Mouse (Mus musculus): ENCODE measurements around the gene Chmp5. TPM values are rescaled to one million over a fixed set of nuclear protein-coding genes. Genes with fewer than 3 reads are reported as not detected.

The Chmp5 gene
- total RNA-seq, 2 experiments from 2014 or later = 37.9 to 38.5 TPM

DNA sequence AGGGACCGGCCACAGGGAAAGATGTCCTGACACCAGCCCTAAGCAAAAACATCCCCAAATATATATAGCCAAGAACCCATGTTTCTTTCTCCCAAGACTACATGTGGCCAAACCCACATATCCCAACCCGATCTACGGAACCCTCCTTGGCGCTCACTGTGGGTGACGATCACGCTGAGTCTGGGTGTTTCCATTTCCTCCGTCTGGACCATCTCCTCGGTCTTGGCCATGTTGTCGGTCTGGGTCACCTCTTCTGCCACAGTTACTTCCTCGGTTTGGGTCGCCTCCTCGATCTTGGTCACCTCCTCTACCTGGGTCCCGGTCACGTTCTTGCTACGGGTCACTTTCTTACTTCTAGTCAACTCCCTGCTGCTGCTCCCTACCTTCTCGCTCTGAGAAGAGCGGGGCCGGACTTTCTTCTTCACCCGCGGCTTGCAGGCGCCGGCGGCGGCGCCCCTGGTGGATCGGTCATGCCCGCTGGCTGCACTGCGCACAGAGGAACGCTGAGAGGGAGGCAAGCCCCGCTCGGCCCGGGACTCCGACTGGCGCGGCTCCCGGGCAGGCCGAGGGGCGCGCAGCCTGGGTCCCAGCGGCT, 545 bp upstream of the Chmp5 start:
- no peak for DNase-seq

DNA sequence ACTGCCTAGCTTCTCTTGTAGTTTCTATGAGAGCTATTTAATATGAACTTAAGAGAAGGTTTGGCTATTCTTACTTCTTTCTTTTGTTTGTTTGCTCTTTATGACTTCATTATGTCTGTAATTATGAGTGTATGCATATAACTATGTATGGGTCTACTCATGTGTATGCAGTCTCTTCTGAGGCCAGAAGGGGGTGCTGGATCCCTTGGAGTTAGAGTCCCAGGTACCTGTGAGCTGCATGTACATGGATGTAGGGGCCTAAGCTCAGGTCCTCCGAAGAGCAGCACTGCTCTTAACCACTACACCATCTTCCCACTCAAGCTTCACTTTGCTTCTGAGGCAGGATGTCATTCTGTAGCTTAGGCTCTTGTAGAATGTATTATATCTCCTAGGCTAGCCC, 5.3 kb downstream of the Chmp5 start:
- DNase-seq = no peak

DNA sequence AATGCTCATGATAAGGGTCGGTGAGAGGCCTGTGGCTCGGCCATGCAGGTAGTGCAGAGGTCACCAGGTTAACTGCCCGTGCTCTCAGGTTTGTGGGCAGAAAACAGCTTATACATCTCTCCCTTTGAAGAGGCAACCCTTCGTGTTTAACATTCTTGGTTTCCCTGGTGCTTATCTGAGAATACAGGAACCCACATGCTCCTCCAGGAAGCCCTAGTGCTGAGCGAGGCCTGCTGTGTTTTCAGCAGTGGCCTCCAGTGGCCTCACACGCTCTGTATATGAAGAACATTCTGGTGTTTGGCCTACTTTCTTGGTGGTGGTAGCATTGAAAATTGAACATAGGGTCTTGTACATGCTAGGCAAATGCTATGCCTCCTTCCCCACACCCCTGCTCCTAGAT, 7.7 kb downstream of the Chmp5 start:
- DNase-seq = no peak

DNA sequence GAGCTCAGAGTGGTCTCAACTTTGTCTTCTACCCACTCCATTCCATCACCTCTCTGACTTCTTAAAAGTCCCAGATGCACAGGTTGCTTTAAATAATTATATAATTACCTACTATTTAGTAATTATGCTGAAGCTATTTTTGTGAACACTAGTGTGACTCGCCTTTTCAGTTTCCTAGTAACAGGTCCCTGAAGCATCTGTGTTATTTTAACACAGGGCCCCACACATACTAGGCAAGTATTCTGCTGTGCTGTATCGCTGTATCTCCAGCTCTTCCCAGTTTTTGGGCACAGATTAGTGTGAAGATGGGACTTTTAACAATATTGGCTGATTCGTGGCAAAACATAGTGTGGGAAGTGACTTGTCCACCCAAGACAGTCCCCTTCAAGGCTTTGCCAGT, 15.3 kb downstream of the Chmp5 start:
- no peak for DNase-seq

DNA sequence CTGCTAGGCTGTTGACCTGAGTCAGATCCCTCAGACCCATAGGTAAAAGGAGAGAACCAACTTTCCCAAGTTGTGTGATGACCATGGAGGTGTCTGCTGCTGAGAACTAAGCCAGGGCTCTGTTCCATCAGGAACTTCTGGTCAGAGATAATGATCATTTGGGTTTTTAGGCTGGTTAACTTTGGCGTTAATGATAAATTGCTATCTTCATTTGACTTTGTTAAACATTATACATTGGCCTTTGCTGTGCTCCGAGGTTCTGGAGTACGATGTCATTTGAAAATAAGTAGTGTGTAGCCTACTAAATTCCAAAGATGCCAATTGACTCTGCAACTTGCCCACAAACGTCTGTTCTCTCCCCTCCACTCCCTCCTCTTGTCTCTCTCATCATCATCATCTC, 21.0 kb downstream of the Chmp5 start:
- DNase-seq = no peak

DNA sequence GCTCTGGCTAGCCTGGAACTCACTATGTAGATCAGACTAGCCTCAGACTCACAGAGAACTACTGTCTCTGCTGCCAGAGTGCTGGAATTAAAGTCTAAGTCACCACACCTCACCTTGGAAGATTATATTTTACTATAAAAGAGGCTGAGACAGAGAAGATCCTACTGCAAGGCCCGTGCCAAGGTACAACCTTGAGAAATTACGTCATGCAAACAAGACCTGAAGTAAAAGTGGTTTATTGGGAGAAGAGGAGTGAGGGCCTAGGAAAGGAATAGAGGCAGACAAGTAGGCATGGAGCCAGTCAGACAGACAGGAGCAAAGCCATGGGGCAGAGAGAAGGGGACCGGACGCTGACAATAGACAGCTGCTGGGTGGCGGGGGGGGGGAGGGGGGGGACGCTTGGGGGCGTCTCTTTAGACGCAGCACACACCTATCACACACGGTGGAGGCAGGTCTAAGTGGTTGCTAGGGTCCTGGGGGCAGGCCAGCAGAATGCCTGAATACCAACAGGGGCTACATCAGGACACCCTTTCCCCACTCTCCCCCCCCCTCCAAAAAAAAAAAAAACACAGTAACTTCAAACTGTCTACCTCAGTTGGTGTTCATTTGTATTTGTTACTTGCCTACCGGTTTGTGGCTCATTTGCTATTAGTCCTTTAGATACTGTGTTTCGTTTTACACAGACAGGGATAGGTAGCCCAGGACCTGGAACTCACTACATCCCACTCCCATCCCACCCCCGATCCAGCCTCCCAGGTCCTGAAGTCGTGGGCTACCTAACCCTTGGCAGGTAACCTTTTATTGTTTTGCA, 21.8 kb downstream of the Chmp5 start:
- DNase-seq = peak; percentile 14

DNA sequence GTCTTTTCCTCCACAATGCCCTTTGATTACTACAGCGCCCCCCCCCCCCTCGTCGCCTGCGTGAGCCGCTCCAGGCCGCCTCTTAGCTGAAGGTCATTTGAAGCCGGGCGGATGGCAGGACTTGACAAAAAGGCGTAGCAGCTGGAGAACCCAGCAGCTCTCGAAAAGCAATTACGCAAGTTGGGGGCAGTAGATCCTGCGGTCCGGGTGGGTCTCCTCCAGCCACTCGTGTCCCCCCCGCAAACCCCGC, 22.3 kb downstream of the Chmp5 start:
- DNase-seq = no peak

DNA sequence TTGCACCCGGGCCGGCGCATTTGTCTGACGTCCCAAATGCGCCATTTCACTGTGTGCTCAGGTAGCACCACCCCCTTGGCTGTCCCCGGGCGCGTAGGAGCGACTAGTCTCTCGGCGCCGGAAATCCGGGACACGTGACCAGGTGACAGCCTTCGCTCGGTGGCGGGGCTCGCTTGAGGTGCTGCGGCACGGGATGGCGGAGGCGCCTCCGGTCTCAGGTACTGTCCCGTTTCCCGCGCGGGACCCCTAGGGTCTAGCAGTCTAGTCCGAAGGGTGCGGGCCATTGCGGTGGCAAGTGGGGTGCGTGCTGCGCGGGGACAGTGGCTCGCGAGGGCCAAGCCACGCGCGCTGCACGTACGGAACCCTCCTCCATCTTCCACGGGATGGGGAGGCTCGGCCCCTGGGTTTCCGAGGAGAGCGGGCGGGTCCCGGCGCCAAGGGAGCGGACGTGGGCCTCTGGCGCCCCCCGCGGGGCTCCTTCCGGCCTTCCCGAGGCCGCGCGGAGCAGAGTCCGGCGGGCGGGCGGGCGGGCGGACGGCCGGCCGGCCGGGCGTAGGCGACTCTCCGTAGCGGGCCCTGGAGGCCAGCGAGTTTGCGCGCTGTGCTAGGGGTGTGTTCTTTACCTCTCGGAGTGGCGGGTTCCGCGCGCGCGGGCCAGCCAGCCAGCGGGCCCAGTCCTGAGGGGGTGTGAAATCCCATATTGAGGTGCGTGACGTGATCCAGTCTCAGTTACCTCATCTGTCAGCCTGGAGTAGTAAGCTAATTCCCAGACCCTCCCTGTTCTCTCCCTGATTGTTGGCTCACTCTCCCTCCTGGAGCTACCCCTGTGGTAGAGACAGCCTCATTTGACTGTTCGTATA, 22.9 kb downstream of the Chmp5 start, which contains the start of gene Nfx1:
TSS of gene Nfx1 (plus strand) at position 65 of the 860 bp plus-strand sequence.
- peak; percentile 95 for DNase-seq

DNA sequence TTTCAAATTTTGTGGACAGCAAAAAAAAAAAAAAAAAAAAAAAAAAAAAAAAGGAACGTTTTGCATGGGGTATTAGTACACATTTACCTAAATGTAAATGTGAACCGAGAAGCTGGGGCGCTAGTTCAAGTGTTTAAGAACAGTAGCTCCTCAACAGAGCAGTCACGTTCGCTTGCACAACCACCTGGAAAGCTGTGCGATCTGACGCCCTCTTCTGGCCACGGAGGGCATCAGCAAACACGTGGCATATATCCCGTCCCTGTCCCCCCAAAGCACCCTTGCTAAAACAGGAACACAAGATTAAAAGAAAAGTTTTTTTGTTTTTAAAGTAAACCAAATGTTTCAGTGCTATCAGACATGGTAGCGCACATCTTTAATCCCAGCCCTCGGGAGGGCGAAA, 23.5 kb downstream of the Chmp5 start:
- DNase-seq = peak; percentile 53

DNA sequence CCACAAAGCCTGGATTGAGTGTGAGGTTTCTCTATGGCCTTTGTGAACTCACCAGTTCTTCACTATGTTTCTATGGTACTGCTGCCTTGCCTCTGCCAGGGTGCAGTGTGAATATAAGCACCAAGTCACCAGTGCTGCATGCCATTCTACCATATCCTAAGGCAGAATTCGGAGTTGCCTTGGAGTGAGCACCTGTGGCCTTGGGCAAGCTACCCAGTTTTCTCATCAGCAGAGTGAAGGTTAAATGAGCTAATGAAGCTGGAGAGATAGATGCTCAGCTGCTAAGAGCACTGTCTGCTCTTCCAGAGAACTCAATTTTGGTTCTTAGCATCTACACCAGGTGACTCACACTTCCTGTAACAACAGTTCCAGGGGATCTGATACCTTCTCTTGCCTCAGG, 25.8 kb downstream of the Chmp5 start:
- DNase-seq = no peak

DNA sequence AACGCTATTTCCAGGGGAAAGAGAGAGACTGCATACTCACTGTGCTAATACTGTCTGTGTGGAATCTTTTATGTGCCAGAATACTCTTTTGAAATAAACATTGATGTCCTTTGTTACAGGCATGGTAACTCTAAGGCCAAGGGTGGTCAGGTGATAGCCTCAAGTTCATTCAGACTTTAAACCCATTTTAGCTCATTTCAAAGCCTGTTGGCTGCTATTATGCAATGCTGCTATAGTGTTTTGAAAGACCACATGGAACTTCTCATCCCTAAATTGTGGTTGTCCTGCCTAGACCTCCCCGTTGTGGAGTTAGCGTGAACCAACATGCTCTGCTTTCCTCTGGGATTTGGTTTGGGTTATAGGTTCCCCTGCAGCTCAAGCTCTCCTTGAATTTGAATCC, 27.5 kb downstream of the Chmp5 start:
- DNase-seq = no peak

DNA sequence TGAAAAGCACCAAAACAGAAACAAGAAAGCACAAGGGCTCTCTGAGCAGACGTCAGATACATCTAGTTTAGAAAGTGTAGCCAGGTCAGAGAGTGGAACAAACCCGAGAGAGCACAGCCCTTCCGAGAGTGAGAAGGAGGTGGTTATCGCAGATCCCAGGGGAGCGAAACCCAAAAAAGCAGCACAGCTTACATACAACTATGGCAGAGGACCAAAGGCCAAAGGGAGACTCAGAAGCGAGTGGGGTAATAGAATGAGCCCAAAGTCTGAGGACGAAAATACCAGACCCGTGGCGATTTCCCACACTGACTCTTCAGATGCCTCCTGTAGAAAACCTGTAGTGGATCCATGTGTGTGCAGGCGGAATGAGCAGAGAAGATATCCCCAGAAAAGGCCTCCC, 28.4 kb downstream of the Chmp5 start:
- no peak for DNase-seq

DNA sequence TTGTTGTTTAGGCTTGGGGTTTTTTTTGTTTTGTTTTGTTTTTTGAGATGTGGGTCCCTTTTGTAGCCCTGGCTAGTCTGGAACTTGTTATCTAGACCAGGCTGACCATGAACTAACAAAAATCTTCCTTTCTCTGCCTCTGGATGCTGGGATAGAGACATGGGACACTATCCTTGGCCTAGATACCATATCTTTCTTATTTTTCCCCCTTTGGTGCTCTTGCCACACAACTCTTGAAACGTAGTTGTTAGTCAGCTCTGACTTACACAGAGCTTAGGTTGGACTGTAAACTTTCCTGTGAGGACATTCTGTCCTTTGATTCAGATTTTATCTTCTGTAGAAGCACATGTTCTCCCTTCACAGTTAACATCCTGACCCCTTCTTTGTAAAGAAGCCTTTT, 31.2 kb downstream of the Chmp5 start:
- no peak for DNase-seq

DNA sequence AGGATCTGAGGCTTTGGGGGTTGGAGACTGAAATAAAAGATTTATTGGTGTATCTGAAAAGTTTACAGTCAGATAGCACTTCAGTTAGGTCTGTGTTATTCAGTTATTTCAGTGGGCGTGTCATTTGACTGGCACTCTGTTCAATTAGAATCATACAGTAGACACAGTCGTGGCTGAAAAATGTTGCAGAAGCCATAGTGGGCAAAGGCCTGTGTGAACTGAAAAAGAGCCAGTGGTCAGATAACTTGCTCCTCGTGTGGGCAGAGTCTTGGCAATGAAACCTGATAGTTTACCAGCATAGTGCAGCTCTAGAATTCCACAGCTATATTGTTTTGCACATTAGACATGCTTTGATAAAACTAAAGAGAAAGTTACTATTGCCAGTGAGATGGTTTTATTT, 34.3 kb downstream of the Chmp5 start:
- DNase-seq = no peak

DNA sequence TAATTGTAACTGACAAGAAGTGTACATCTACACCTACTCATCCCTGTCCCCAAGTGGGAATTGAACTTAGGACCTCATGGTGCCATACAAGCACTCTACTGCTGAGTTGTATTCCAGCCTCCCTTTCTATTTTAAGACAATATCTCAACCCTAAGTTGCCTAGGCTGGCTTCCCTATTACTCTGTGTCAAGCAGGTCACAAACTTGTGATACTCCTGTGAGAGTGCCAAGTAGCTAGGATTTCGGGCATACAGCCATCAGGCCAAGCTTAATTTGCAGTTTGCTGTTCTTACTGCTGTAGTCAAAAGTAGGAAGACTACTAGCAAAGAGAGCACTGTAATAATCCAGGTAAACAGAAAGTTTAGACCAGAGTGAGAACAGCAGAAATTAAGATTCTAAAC, 35.5 kb downstream of the Chmp5 start:
- peak; percentile 72 for DNase-seq

DNA sequence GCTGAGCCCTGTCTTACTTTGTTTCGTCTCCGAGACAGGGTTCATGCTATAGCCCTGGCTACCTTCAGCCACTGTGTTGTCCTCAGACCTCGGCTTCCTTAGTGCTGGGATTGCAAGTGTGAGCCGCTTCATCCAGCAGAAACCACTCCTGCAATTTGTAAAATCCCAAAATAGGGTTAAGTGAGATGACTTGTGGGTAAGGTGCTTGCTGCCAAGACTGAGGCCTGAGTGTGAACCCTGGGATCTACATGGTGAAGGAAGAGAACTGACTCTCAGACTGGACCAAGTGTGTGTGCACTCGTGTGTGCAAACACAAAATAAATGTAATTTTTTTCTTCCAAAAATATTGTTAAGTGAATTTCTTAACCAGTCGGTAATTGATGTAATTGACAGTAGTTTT, 41.4 kb downstream of the Chmp5 start:
- DNase-seq = no peak

DNA sequence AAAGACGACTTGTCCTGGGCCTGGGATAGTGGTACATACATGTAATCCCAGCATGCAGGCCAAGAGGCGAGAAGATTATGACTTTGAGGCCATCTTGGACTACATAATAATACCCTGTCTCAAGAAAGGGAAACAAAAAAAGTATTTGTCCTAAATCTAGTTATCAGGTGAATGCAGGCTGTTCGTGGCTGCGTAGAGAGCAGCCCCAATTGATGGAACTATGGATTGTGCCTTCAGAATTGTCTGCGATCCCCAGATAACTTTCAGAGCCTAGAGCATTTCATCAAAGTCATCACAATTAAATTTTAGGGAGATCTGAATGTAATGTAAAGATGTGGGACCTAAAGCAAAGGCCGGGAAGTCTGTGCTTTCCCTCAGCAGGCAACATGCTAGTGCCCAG, 48.1 kb downstream of the Chmp5 start:
- no peak for DNase-seq

DNA sequence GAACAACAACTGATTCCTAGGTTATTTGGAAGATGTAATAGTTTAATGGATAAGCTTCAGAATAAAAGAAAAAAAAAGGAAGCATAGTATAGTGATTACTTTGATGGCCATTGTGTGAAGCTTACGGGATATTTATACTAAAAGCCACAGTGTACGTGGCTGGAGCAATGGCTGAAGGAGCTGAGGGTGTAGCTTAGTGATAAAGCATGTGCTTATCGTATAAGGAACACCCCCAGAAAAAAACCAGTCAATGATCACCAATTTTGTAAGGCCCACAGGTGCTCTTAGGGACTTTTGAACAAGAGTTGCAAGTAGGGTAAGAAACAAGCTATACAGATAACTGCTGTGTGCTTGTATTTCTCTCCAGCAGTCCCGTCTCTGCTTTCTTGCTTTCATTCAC, 49.7 kb downstream of the Chmp5 start:
- no peak for DNase-seq

DNA sequence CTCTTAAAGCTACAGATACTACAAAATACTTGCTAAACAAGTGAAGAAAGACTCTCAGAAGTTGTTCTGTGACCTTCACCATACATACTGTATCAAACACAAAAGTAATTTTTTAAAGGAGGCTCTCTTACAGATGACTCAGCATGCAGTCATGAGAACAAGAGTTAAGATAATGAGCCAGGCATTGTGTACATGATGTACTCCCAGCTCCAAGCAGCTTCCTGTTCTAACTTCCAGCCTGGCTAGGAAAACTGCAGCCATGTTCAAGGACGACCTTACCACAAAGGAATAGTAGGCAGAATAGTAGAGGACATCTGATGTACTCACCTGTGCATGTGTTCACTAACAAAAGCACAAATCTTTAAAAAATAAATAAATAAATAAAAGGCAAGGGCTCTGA, 52.1 kb downstream of the Chmp5 start:
- no peak for DNase-seq

DNA sequence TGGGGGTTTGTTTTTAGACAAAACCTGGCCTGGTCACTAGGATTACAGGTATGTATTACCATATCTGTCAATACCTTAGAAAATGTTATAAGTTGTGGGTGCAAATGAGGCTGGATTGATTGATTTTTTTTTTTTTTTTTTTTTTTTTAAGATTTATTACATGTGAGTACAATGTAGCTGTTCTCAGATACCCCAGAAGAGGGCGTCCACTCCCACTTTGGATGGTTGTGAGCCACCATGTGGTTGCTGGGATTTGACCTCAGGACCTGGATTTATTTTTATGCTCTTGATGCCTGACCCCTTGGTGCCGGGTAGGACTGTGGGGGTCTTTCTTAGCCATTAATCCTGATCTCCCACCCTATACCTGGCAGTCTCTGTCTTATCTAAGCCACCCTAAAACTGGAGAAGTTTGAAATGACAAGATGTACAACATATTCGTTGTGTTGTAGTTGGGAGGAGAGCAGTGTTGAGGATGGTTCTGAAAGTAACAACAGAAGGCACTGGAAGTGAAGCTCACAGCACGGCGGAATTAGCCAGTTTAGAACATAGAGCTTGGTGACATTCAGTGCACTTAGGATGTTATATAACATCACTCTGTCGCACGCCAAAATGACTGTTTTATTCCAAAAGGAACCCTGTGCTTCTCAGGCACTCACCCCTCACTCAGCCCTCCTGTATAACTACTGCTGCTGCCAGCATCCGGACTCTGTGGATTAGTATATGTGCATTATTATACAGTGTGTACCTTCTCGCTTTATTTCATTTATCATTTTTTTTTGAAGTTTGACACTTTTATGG, 52.8 kb downstream of the Chmp5 start:
- no peak for DNase-seq

DNA sequence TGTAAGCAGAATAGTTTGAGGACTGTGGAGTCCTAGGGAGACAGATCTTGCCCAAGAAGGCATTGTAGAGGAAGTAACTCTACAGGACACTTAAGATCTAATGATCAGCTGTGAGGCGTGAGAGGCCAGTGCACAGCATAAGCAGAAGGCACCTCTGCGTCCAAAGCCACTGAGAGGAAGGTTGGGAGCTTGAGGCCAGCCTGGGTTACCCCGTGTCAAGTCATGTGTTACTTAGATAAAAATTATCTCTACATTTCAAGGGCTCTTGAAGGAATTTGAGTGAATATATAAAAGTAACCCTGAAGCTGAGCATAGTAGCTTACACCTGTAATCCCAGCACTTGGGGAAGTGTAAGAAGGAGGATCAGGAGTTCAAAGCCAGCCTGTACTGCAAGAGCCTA, 65.1 kb downstream of the Chmp5 start:
- no peak for DNase-seq

All from heart, postnatal 4 days (tissue).